Mouse (Mus musculus) erythroblast, embryonic 14.5 days (primary cell): ENCODE measurements around the gene Cd72.

Experiments used
- GATA1 ChIP-seq: IDR thresholded peaks from 2 replicates; pipeline ENCODE4 v1.6.1; 2012; ENCODE audit warnings: low read length, inconsistent platforms, mixed read lengths
- TAL1 ChIP-seq: IDR thresholded peaks from 3 replicates; pipeline ENCODE4 v1.6.1; 2012; ENCODE audit warnings: low read length, inconsistent platforms, mixed read lengths

DNA sequence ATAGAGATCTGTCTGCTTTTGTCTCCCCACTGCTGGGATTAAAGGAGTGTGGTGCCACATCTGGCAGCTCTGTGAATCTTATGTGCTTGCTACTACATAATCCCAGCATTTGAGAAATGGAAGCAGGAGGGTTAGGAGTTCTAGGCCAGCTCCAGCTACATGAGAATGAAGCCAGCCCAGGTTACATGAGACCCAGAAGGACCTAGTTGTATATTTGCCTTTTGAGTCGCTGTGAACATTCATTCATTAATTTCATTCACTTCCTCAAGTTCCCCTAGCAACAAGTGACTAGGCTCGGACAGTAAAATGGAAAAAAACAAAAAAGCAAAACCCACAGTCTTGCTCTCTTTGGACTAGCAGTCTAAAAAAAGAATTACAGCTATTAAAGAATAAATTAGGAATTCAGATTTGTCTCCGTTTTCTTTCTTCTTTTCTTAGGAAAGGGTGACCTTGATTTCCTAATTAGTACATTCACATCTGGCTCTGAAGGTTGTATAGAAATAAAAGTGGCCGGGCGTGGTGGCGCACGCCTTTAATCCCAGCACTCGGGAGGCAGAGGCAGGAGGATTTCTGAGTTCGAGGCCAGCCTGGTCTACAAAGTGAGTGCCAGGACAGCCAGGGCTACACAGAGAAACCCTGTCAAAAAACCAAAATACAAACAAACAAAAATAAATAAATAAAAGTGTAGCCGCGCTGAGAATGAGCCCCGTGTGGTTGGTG is 37.8 kb upstream of the Cd72 start:
- TF ChIP-seq TAL1 (no peak), GATA1 (no peak)
